Mouse (Mus musculus) cerebellum, adult 11-12 months (tissue): ENCODE measurements around the gene Zfp9.
A peak's percentile ranks its signal among the peaks of the same experiment; 100 is the strongest.

Source experiments
- DNase-seq: peaks from one replicate; pipeline ENCODE4 v3.0.0; 2022

The Zfp9 gene

DNA sequence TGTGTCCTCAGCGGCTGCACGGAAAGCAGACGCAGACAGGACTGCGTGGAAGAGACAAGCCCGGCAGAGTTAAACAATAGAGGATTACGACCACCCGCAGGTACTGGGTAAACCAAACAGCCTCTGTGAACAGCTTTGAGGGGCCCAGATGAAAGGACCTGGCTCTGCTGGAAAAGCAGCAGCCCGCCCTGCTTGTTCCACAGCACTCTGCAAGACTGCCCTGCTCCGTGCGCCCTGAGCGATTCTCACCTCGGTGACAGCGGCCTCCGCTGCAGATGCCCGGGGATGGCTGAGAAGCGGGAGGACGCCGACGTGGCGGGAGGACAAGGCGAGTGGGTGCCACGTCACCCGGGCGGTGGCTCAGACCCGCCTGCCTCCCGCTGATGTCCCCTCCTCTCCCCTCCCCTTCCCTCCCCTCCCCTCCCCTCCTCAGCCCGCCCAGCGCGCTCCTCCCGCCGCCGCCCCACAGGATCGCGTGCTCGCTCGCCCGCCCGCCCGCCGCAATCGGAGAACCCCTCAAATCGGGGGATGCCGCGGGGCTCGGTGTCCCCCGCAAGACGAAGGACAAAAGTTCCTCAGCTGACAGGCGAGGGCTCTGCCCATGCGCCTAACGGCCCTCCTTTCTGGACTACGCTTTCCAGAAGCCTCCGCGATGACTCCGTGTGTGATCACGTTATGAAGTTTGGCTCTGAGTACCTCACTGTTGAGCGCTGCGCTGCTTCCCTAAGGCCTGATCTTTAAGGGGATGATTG, at the start of gene Zfp9:
Gene Zfp9 (minus strand): TSS at position 364 of the 752 bp plus-strand sequence.
- peak; percentile 87 for DNase-seq

DNA sequence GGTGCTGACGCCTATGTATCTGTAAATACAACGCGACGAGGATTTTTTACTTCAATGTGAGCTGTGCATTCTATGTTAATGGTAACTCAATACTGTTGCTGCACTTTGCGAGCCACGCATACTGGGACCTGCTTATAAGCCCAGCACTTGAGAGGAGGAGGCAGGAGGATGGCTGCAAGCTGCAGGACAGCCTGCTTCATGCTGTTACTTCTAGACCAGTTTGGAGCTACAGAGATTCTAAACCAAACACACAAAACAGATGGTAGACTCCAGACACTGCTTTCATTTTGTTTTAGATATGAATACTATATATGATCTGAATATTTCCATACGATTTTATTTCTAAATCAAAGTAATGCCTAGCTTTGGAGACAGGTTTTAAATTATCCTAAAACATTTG, 41.5 kb upstream of the Zfp9 start:
- DNase-seq = no peak

DNA sequence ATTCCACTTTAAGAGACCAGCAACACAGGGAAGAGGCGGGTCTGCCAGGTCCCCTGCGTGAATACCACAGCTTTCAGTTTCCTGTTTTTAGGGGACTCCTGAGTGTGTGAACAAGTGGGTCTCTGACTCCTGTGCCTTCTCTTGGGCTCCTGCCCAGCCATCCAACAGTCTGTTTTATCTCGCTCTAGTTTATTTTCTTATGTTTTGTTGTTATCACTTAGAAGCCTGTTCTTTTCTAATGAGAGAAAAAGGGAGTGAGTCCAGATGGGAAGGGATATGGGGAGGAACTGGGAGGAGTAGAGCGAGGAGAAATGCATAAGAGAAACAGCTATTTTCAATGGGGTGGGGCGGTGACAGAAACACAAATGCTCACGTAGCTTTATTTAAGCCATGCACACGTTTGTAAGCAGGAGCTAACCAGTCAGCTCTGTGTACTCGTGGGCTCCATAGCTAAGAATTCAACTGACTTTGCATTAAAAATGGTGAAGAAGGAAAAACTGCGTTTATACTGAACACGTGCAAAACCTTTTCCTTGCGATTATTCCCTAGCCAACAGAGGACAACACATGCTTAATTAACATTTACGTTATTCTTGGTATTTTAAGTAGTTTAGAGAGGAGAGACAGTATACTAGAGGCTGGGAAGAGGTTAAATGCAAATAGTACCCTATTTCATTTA, 34.4 kb upstream of the Zfp9 start:
- DNase-seq = no peak

DNA sequence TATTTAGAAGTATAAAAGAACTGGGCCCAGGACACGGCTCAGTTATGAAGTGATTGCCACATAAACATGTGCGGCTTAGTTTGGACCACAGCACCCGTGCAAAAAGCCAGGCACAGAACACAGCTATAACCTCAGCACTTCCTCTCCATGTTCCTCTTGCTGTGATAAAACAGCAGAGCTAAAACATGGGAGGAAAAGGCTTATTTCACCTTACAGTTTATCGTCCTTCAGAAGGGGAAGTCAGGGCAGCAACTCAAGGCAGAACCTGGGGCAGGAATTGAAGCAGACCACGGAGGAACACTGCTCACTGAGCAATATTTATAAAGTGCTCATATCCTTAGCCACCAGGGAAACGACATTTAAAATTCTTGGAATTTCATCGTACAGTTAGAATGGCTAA, 19.9 kb upstream of the Zfp9 start:
- DNase-seq = no peak

DNA sequence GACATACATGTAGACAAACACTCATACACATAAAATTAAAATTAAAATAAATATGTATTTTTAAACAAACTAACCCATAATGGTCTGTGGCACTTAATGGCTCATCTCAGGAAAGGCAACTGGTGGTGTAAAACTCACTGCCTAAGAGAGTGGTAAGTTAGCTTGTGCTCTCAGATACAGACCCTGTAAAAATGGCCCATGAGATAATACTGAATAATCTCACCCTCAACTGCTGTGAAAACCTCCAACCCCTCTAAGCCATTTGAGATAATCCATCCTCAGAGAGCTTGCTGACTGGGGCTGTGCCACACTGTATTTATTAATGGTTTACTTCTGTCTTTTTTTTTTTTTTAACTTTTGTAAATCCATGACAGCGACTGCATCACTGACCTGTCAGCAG, 3.0 kb upstream of the Zfp9 start:
- no peak for DNase-seq

DNA sequence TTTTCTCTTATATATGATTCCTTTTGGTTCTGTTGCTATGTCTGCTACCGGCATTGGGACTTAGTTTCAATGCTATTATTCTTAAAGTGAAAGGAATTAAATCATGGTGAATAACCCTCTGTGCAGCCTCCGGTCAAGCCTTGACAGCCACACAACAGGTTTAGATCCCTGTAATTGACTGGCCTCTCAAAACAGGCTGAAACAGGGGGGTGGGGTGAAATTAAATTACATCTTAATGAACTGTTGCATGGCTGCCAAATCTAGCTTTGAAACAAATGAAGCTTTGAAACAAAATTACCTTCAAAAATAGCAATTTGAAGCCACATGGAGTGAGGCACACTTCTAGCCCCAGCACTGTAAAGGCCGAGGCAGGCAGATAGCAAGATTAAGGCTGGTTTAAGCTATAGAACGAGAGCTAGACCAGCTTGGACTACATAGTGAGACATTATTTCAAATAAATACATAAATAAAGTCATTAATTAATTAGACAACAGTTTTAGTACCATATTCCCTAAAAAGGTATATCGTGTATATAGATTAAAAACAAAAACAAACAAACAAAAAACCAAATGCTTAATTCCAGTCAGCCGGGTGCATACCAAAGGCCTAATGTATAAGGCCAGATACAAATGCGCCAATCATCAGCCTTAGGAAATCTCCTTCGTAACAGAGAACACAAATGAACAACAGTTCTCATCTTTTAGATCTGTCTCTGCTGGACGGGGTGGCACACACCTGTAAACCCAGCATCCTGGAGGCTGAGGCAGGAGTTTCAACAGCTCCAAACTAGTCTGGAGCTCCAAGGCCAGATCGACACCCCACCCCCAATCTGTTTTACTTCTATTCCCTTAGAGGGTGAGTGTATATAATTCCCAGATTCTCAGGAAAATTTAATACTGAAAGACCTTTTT, 990 bp downstream of the Zfp9 start:
- no peak for DNase-seq

DNA sequence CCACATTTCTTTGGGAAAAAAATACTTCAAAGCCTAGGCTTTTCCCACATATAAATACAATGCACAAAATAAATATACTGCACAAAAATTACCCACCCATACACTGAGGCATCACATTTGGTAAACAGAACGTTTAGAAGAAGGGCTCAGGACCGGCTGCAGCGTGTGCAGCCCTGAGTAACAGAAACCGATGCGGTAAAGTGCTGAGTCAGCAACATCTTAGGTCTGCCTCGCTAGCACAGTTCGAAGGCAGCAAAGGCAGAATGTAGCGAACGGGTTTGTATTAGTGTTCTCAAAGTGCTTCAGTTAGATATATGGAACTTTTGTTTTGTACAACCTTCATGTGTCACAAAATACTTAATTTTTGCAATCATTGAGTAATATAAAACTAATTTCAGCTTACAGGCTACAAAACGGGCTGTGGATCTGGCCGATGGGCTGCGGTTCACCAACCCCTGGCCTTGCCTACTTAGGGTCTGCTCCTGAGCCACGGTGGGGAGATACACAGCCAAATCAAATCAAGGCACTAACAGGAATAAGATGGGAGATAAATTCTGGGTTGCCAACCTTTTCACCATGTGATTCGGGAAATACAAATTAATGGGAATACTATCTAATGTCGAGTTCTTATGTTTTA, 16.9 kb downstream of the Zfp9 start:
- no peak for DNase-seq

DNA sequence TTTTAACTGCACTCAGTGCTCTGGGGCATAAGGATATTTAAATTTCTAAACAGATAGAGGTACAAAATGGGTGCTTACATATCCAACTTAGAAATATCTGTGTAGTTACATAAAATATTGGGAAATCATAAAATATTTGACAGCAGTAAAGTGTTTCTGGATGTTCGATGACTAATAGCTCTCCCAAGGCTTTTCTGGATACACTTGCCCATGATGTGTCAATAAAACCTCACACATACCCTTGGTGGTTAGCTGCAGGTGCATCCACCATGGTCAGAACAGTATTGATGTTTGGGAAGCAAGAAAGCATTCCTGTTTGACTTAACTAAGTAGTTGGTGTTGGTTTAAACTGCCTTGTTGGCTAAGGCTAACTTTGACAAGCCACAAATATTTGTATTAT, 21.4 kb downstream of the Zfp9 start:
- DNase-seq = no peak

DNA sequence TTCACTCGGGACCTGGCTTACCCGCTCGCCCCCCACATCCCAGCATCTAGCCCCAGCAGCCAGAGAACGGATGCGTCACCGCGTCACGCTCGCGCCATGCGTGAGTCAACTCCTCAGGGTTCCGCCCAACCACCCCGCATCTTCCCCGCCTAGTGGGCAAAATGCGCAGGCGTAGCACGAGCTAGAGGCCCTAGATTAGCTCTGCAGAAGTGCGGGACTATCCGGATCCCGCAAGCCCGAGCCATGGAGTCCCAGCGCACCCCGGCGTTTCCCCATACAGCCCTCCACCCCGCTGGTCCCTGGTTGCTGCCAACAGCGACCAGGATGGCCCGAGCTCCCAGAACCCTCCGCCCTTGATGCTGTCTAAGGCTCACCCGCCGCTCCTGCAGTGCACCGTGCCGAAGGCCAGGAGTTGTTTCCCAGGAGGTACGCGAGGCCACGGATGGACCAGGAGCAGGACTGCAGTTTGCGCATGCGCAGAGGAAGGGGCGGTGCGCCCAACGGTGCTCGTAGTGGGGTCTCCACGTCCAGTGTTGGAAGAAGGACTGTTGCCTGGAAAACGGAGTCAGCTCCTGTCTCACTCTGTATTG, 24.0 kb downstream of the Zfp9 start, which contains the start of gene Zfp248:
Gene Zfp248 (minus strand): TSS at position 487 of the 590 bp plus-strand sequence.
- DNase-seq = peak; percentile 95

DNA sequence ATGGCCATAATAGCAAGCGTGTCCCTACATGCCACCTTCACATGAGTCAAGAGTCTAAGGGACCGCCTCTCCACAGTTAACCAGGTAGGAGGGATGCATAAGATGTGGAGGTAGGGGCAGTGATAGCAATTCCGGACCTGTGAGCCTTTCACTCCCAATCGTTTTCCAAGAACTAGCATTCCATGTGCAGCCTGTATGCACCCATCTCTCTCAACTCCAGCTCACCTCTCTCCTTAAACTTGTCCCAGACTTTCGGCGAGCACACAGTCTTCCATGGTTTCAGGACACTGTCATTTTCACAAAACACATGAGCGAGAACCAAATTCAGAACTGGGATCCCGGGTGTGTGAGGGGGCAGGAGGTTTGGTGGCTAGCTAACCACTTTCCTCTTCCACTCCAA, 24.7 kb downstream of the Zfp9 start:
- DNase-seq = no peak

DNA sequence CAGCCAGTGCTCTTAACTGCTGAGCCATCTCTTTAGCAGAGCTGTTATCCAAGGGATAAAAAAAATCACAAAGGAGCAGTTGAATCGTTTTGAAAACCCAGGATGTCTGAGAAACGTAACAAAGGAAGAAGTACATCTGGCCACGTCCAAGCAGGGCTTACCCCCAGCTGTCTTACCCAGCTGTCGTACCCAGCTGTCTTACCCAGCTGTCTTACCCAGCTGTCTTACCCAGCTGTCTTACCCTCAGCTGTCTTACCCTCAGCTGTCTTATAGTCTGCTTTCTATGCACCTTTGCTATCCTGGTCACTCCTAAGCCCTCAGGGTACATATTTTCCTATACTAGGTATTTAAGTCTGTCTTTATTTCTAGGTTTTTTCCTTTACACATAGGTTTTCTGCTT, 47.6 kb downstream of the Zfp9 start:
- DNase-seq = no peak

DNA sequence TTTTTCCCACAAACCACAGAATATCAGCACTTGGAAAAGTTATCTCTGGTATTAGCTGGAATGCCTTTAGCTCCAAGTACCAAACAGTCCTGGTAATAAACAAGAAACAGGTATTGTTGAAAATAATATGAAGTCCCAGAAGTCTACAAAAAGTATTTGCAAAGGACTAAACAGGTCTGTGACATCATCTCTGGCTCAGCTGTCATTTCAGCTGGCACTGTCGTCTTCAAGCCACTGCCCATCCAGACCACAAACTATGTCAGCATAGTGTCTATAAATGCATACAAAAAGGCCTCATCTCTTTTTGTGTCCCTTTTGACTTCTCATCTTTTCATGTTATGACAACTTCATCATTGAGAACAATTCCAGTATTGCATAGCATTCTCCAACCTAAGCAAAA, 52.5 kb downstream of the Zfp9 start:
- DNase-seq = no peak

DNA sequence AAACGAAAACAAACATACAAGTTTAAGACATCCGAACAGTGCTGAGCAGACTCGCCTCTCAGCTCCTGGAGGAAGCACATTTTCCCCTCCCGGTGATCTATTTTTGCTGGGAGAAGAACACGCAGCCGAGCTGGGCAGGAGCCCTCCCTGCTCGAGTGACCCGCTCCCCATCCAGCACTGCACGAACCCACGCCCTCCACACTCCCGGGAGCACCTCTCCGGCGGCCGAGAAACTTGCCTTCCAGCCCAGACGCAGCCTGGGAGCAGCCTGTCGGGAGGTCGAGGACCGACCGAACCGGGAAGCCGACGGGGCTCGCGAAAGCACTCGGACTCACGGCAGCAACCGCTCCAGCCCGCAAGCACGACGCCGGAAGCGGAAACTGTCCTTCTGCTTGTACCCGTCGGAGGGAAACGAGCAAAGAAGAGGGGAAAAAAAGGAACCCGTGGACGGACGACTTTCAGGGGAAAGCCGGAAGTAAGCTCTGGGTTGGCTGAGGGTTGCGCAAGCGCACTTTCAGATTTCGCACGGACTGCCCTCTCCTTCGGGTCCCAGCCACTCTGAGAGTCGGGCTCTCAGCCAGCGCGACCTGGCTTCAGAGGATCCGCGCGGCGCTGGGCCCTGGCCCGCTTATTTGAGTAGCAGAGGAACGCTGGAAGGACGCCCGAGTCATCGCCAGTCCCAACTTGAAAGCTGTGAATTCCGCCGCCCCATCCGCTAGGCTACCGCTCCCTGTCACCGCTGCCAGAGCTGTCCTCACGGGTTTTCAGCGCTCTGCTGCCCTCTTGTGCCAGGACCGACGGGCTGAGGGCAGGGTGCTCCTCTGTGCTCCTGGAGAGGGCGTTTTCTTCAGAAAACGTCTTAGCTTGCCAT, 59.8 kb downstream of the Zfp9 start, which contains the start of gene Bms1:
Gene Bms1 (minus strand): TSS at position 425 of the 871 bp plus-strand sequence.
- peak; percentile 97 for DNase-seq
